Mouse (Mus musculus) G1E-ER4 (cell line): Measurements from ENCODE around the gene Pnpla1. TPM values are rescaled to one million over a fixed set of nuclear protein-coding genes. Genes with fewer than 3 reads are reported as not detected.

Experiments used
- GATA1 ChIP-seq: IDR thresholded peaks from one replicate; pipeline ENCODE4 v1.8.0; 2012; ENCODE audit warnings: low read length, inconsistent platforms
- polyA plus RNA-seq: library from polyadenylated mRNA; stranded (reverse); fragments of >175 nt; gene quantifications from 2 replicates; pipeline ENCODE4 v1.2.3, GENCODE M21; 2012

Gene Pnpla1
- not detected in 2 replicates for polyA plus RNA-seq

DNA sequence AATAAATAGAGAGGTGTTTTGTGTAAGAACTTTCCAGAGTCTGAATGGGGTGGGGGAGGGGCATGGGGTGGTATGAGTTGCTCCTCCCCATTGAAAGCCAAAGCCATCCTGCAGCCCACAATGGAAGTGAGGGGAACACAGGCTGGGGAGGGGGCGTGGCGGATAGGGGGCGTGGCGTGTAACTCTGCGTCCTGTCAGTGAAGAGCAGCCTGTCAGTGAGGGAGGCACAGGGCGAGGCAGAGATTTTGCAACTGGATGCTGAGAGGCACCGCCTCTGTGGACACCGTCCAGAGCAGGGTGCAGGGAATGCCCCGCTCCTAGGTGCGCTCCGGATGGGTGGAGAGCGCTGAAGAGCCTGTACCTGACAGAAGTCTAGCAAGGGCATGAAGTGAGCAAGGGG, at the start of gene Pnpla1:
TSS of gene Pnpla1 (plus strand) at position 207 of the 400 bp plus-strand sequence.
- TF ChIP-seq GATA1 = no peak

DNA sequence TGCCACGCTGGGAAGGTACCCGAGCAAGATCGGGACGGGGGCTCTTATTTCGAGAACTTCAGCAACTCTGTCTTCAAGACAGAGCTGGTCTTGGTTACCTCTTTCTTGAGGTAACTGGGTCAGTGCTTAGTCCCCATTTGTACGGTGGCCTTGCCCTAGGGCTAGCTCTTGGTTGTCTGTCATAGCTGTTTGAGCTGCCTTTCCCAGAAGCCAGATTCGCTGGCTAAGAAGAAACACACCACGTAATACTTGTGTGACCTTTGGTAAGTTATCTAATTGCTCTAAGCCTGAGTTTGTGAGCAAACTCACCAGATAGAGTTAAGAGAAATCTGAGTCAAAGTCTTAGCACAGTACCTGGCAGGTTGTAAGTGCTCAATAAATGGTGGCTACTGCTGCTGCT, 49.5 kb upstream of the Pnpla1 start:
- TF ChIP-seq GATA1 = no peak

DNA sequence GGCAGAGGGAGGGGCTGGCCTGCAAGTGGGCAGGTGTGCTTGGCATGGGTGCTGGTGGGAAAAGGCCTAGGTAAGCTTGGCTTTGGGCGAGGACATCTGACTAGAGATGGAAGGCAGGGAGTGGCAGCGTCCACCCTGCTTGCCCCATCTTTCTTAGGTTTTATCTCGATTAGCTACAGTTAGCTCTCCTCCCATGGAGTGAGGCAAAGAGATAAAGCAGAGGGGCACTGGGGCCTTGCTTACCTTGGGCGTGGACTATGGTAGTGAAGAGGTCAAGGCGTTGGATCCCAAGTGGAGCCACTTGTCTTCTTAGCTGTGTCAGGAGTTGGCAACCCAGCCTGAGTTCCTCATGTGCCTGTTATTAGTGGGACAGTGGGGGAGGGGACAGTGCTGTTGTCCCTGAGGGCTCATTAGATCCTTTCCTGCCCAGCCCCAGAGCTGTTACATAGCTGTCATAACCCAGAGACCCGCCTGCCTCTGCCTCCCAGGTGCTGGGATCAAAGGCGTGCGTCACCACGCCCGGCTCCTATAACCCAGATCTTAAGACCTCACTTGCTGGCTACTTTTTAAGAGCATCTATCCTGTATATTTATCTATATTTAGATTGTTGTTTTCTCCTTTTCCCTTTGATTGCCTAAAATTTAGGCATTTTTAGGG, 48.9 kb upstream of the Pnpla1 start:
- TF ChIP-seq GATA1 = no peak

DNA sequence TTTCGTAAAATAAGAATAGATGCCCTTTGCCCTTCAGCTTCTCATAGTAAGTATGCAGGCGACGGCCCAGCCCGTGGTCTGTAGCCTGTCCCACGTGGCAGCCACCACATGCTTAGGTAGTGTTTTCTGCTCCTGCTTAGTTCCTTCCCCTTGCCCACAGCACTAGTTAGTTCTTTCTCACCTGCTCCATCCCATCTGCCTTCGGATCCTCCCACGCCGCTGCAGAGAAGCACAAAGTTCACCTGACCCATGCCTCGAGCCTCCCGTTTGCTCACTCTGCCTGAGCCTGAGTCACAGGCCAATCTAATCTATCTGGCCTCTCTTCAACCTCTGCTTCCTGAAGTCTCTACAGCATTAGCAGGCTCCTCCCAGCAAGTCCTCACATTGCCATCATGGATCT, 45.9 kb upstream of the Pnpla1 start:
- no peak for TF ChIP-seq GATA1

DNA sequence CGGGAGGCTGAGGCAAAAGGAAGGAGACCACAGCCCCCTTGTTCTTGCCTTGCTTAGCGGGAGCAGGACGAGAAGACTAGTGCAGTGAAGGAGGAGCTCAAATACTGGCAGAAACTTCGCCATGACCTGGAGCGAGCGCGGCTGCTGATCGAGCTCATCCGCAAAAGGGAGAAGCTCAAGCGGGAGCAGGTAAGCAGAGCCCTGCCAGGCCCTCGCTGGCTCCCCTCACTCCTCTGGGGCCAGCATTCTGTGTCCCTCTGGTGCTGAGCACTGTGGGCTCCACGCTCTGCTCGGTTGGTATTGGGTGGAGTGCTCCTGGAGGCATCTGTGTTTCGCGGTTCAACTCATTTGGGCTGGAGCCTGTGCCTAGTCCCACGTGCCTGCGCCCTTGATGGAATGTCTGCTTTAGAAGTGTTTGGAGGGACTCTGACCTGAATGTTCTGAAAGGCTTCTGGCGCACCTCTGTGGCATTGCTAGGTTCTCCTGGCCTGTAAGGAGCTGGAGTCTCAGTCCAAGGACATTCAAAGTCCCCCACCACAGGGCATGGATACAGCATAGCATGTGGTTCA, 43.6 kb upstream of the Pnpla1 start:
- TF ChIP-seq GATA1 = no peak

DNA sequence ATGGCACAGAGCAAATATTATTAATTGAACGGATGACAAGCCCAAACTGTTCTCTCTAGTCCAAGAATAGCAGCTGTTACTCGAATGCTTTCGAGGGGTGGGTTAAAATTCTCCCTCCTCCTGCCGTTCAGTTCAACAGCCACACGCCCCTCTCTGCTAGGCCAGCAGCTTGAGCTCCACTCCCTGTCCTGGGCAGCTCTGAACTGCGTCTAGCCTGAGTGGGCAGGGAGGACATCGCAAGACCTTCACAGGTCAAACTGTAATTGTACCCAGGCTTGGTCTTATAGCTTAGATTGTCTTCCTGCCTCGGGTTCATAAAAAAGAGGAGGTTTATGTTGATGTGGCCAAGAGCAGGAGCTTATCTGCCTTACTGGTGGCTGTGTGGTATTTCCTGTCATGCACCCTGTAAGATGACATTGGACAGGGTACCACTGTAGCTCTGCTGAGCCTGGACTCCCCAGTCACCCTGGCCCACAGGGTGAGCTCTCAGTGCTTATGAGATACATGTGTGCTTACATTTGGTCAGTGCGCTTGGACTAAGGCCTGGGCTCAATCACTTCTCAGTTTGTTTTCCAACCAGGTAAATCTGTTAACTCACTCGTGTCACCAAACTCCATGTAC, 42.7 kb upstream of the Pnpla1 start:
- no peak for TF ChIP-seq GATA1

DNA sequence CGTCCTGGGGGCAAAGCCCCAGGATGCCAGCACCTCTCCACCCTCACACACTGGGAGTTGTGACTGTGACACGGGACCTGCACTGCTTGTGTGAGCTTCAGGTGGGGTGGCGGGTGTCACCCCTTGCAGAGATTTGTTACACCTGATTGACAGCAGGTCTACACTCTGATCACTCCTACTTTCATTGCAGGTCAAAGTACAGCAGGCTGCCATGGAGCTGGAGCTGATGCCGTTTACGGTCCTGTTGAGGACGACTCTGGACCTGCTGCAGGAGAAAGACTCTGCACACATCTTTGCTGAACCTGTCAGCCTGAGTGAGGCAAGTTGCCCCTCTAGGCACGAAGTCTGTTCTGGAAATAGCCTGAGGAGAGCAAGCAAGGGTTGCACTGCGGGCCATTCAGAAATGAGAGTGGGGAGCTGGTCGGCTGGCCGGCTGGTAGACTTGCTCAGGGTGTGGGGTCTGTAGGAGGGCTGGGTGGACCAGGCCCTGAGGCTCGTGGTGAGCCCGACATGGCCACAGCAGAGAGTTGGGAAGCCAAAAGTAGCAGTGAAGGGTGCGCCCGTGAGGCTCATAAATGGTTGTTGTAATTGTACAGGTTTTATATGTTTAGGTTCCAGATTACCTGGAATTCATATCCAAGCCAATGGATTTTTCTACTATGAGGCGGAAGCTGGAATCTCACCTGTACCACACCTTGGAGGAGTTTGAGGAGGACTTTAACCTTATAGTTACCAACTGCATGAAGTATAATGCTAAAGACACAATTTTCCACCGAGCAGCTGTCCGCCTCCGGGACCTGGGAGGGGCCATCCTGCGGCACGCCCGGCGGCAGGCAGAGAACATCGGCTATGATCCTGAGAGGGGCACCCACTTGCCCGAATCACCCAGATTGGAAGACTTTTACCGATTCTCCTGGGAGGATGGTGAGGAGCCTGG, 41.1 kb upstream of the Pnpla1 start:
- TF ChIP-seq GATA1 = no peak

DNA sequence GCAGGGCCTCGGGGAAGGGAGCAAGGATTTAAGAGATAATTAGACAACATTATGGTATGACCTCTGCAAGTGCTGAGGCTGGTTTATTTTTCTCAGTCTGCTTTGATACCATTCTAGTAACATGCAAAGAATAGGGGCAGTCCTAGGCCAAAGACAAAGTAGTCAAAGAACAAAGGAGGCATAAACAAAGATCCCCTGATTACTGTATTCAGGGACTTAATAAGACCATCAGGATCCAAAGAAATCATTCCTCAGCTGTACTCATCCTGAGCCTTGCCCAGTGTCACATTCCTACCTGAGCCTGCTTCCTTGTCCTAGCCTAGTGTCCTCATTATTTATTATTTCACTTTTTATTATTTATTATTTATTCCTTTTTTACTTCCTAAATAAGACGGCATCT, 38.0 kb upstream of the Pnpla1 start:
- TF ChIP-seq GATA1 = no peak

DNA sequence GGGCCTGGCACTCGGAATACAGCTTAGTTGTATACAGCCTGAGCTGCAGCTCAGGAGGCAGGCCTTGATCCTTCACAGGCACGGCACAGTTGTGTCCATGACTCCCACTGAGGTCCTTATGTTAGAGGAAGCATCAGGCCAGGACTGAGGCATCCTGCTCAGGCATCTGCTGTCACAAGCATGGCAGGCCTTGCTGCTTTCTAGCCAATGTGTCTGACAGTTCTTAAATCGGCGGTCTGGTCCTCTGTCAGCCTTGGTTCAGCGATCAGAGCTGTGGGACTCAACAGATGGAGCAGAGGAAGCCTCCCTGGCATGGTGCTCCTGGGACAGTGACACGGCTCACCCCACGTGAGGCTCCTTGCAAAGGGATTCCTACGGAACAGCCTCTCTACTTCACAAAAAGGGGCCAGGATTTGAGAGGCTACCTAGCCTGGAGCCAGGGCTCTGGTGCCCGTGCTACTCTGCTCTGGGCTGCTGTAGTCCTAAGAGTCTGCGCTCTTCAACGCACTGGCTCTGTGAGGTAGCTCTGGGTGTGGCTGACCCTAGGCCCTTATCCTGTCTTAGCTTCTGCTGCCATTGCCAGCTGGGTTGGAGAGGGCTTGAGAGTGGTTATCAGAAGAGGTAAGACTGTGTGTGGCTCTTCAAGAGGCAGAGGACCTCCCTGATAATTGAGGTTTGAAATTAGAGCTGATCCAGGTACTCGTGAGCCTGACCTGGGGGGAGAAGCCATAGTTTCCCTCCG, 35.0 kb upstream of the Pnpla1 start:
- peak; percentile 42 for TF ChIP-seq GATA1

DNA sequence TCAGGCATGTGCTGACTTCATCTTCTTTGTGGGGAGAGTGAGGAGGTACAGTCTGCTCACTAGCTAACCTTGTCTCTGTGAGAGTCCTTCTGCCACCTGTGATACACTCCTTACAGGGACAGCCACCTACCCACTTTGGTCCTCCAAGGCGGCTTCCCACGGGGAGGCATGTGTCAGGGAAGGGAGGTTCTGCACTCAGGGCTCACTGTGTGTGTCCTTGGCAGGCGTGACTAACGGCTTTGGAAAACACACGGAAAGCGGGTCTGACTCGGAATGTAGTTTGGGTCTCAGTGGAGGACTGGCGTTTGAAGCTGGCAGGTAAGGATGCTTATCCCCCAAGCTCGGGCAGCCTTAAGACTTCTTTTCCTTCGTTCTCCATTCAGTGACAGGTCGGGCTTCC, 34.5 kb upstream of the Pnpla1 start:
- no peak for TF ChIP-seq GATA1

DNA sequence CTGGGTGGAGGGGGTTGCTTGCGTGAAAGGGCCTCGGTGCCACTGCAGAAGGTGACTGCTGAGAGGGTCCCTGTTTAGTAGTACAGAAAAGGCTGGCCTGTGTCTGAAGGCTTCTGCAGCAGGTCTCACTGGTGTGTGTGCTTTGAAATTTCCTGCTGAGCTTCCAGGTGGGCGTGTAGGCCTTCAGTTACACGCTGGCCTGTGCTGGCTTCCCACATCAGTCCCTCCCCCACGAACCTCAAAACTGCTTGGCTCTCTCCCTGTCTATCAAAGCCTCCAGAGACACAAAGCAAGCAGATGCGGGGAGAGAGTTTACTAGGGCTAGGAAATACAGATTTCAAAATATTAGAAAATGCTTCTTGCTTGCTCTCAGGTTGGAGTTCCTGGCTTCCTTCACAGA, 33.3 kb upstream of the Pnpla1 start:
- TF ChIP-seq GATA1 = no peak

DNA sequence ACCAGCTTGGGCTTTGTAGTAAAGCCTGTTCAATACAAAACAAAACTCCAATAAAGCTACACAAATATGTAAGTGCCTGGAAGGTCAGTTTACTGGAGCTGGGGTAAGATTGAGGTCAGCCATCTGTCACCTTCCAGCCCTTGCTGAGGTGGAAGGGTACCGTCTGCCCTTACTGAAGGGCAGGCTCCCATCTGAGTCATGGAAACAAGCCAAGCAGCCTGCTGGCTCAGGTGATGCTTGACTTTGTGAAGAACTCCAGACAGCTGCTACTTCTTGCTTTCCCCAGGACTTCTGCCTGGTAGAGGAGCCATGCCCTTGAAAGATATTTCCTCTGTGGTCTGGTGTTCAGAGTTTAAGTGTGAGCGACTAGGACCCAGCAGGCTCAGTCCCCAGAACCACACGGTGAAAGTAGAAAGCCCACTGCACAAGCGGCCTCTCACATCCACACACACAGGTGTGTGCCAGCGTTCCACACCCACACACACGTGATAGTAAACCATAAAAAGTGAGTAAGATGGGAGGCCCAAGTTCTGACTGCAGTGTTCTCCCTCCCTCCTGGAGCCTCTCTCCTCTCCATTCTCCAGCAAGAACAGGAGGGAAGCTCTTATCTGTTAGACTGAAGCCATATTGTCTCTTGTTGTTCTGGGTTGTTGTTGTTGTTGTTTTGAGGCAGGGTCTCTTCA, 32.7 kb upstream of the Pnpla1 start:
- TF ChIP-seq GATA1 = no peak

DNA sequence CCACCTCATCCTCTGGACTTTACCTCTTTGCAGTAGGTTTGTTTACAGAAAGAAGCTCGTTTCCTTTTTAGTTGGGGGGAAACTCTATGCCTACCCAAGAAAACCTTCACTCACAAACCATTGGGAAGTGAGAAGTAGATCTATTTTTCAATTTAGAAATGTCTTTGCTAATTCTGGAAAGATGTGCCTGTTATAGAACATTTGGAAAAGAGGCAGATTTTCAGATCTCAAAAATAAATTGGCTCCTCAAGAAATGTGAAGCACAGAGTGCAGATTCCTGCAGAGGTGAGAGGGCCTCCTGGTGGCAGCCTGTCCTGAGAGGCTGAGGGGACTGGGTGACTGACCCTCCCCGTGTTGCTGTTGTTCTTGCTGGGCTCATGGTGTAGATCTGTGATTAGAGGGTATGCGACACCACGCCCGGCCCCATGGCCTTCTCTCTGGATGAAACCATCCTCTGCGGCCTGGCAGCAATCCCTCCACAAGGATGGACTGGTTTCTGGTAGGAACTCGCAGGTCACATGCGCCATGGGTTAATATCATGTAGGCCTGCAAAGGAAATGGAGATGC, 30.5 kb upstream of the Pnpla1 start:
- TF ChIP-seq GATA1 = no peak

DNA sequence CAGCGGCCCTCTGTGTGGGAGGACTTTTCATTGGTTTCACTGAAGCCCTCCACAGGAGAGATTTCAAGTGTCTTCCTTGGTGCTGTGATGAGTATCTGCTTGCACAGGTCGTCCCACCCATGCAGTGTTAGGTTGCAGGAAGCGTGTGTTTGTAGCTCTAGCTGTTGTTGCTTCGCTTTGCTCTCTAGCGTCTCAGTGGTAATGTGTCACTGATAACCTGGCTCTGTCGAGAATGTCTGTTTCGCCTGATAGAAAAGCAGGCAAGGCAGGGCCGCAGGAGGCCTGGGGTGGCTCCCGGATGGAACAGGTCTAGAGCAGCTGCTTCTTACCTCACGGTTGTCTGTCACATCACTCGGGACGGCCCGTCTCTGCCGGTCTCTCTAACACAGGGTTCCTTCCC, 29.1 kb upstream of the Pnpla1 start:
- TF ChIP-seq GATA1 = no peak

DNA sequence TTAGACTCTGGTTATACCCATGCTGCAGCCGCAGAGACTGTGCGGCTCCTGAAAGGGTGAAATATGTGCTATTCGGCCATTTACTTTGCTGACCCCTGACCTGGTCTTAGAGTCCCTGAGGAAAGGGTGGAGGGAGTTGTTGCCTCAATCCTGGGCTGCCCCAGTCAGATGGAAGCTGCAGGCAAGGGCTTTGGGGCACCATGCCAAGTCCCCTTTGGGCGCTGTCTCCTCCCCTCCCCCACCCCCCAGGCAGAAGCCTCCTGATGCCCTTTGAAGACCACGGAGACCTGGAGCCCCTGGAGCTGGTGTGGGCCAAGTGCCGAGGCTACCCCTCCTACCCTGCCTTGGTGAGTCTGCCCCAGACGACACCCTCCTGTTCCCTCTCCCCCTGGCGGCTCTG, 27.1 kb upstream of the Pnpla1 start:
- TF ChIP-seq GATA1 = no peak
